In the genomic region with DNA sequence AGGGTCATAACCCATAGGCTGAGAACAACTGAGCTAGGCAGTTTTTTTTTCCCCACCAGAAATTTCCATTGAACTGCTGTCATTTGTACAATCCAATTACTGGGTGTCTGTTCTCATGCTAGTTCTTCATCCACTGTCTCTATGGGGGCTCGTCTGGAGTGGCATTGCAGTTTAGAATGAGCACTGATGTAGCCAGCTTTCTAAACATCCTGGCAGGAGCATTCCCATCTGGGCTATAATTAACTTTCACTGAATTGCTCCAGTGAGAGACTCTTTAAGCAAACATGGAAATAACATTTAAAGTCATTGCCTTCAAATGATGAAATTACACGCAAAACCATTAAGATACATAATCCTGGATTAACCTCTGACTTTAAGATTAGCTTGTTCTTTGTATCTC, we compare ENCODE assay signal across 19 mouse cellular contexts.
DNase-seq lines count a peak whose midpoint lies in the region; ATAC-seq lines count a peak whose summit lies in the region.
"Had no signal": no experiment of that assay in that cellular context is flagged by ENCODE, and none has a peak within 500 bp of the region (broad histone marks: within the 10 kb centered on the region; RNA-seq: fewer than 3 reads in every experiment).

No protein-coding gene starts in this region.

- no peak overlapping the region for H3K4me3 ChIP-seq in hindbrain, embryonic 13.5 days
- no peak overlapping the region for H3K4me3 ChIP-seq in hindbrain, embryonic 12.5 days
- H3K4me3 ChIP-seq in forebrain, embryonic 13.5 days, result no peak overlapping the region
- no peak overlapping the region for H3K4me3 ChIP-seq in midbrain, embryonic 12.5 days
- H3K4me3 ChIP-seq in kidney, embryonic 15.5 days (replicated peaks), result no peak overlapping the region
- H3K4me3 ChIP-seq in kidney, embryonic 16.5 days (ENCODE audit: low read length), result no peak overlapping the region
- H3K4me3 ChIP-seq: heart, embryonic 10.5 days; left cerebral cortex, adult 2 months; liver, embryonic 12.5 days had no signal

- no peaks in the 10 kb centered on the region for H3K27me3 ChIP-seq in hindbrain, embryonic 13.5 days
- H3K27me3 ChIP-seq in hindbrain, embryonic 12.5 days, result no peaks in the 10 kb centered on the region
- H3K27me3 ChIP-seq in forebrain, embryonic 13.5 days, result no peaks in the 10 kb centered on the region
- no peaks in the 10 kb centered on the region for H3K27me3 ChIP-seq in midbrain, embryonic 12.5 days
- H3K27me3 ChIP-seq in kidney, embryonic 15.5 days, result no peaks in the 10 kb centered on the region
- no peaks in the 10 kb centered on the region for H3K27me3 ChIP-seq in kidney, embryonic 16.5 days (ENCODE audit: insufficient read depth, low read length)
- H3K27me3 ChIP-seq: liver, embryonic 12.5 days had no signal

- no peak overlapping the region for H3K4me2 ChIP-seq in hindbrain, embryonic 13.5 days
- H3K4me2 ChIP-seq in hindbrain, embryonic 12.5 days (replicated peaks), result no peak overlapping the region
- H3K4me2 ChIP-seq in forebrain, embryonic 13.5 days, result no peak overlapping the region
- H3K4me2 ChIP-seq in midbrain, embryonic 12.5 days (replicated peaks), result no peak overlapping the region
- no peak overlapping the region for H3K4me2 ChIP-seq in kidney, embryonic 15.5 days
- no peak overlapping the region for H3K4me2 ChIP-seq in kidney, embryonic 16.5 days (replicated peaks; ENCODE audit: low read depth, low read length)
- H3K4me2 ChIP-seq: liver, embryonic 12.5 days; lung, embryonic 14.5 days had no signal

- 40% methylated on average over 2 of the region's 2 CpGs for WGBS in hindbrain, embryonic 13.5 days
- 42% methylated on average over 2 of the region's 2 CpGs for WGBS in hindbrain, embryonic 12.5 days
- WGBS in forebrain, embryonic 13.5 days, result 14% methylated on average over 2 of the region's 2 CpGs
- WGBS in midbrain, embryonic 12.5 days, result 18% methylated on average over 2 of the region's 2 CpGs
- WGBS in kidney, embryonic 15.5 days, result 67% methylated on average over 2 of the region's 2 CpGs
- 72% methylated on average over 2 of the region's 2 CpGs for WGBS in kidney, embryonic 16.5 days

- 0 out of 2 replicates have a peak, but pooled peaks have one; percentile 54 for ATAC-seq in hindbrain, embryonic 13.5 days (ENCODE audit: low FRiP score)
- no peak for ATAC-seq in hindbrain, embryonic 12.5 days (ENCODE audit: low FRiP score)
- peak; percentile 78 for ATAC-seq in forebrain, embryonic 13.5 days
- peak; percentile 66 for ATAC-seq in midbrain, embryonic 12.5 days (ENCODE audit: low FRiP score, low read depth)
- ATAC-seq in kidney, embryonic 15.5 days (replicated peaks; ENCODE audit: low FRiP score), result no peak
- ATAC-seq in kidney, embryonic 16.5 days (ENCODE audit: low FRiP score, low TSS enrichment), result no peak
- ATAC-seq: liver, embryonic 12.5 days had no signal

- no peaks in the 10 kb centered on the region for H3K36me3 ChIP-seq in hindbrain, embryonic 13.5 days
- H3K36me3 ChIP-seq in hindbrain, embryonic 12.5 days, result no peaks in the 10 kb centered on the region
- no peaks in the 10 kb centered on the region for H3K36me3 ChIP-seq in forebrain, embryonic 13.5 days (ENCODE audit: poor library complexity, severe bottlenecking)
- no peaks in the 10 kb centered on the region for H3K36me3 ChIP-seq in midbrain, embryonic 12.5 days
- H3K36me3 ChIP-seq in kidney, embryonic 15.5 days, result no peaks in the 10 kb centered on the region
- H3K36me3 ChIP-seq in kidney, embryonic 16.5 days (ENCODE audit: insufficient read depth, low read length), result no peaks in the 10 kb centered on the region
- H3K36me3 ChIP-seq: heart, embryonic 10.5 days; liver, embryonic 12.5 days had no signal

- no peak overlapping the region for H3K9ac ChIP-seq in hindbrain, embryonic 13.5 days
- no peak overlapping the region for H3K9ac ChIP-seq in hindbrain, embryonic 12.5 days
- no peak overlapping the region for H3K9ac ChIP-seq in forebrain, embryonic 13.5 days
- no peak overlapping the region for H3K9ac ChIP-seq in midbrain, embryonic 12.5 days (replicated peaks)
- no peak overlapping the region for H3K9ac ChIP-seq in kidney, embryonic 15.5 days
- H3K9ac ChIP-seq in kidney, embryonic 16.5 days (replicated peaks; ENCODE audit: low read length), result no peak overlapping the region
- H3K9ac ChIP-seq: liver, embryonic 12.5 days; lung, embryonic 14.5 days had no signal

- no peak overlapping the region for H3K27ac ChIP-seq in hindbrain, embryonic 13.5 days
- H3K27ac ChIP-seq in hindbrain, embryonic 12.5 days, result no peak overlapping the region
- no peak overlapping the region for H3K27ac ChIP-seq in forebrain, embryonic 13.5 days
- H3K27ac ChIP-seq in midbrain, embryonic 12.5 days (replicated peaks), result no peak overlapping the region
- H3K27ac ChIP-seq in kidney, embryonic 15.5 days, result no peak overlapping the region
- H3K27ac ChIP-seq in kidney, embryonic 16.5 days (ENCODE audit: low read length), result no peak overlapping the region
- H3K27ac ChIP-seq: heart, embryonic 10.5 days; left cerebral cortex, adult 2 months; liver, embryonic 12.5 days; macrophage had no signal

- H3K4me1 ChIP-seq in hindbrain, embryonic 13.5 days (replicated peaks), result 0 out of 2 replicates have a peak, but pooled peaks cover 2% of the 10 kb centered on the region
- H3K4me1 ChIP-seq in hindbrain, embryonic 12.5 days, result no peaks in the 10 kb centered on the region
- peaks cover 6% of the 10 kb centered on the region; the same call in 1 of the 2 replicates for H3K4me1 ChIP-seq in forebrain, embryonic 13.5 days
- no peaks in the 10 kb centered on the region for H3K4me1 ChIP-seq in midbrain, embryonic 12.5 days
- no peaks in the 10 kb centered on the region for H3K4me1 ChIP-seq in kidney, embryonic 15.5 days
- no peaks in the 10 kb centered on the region for H3K4me1 ChIP-seq in kidney, embryonic 16.5 days (ENCODE audit: insufficient read depth, low read length)
- H3K4me1 ChIP-seq: heart, embryonic 10.5 days; liver, embryonic 12.5 days had no signal

- H3K9me3 ChIP-seq in hindbrain, embryonic 13.5 days, result no peaks in the 10 kb centered on the region
- no peaks in the 10 kb centered on the region for H3K9me3 ChIP-seq in hindbrain, embryonic 12.5 days (replicated peaks)
- no peaks in the 10 kb centered on the region for H3K9me3 ChIP-seq in forebrain, embryonic 13.5 days (replicated peaks)
- H3K9me3 ChIP-seq in midbrain, embryonic 12.5 days, result no peaks in the 10 kb centered on the region
- no peaks in the 10 kb centered on the region for H3K9me3 ChIP-seq in kidney, embryonic 15.5 days (replicated peaks)
- no peaks in the 10 kb centered on the region for H3K9me3 ChIP-seq in kidney, embryonic 16.5 days (ENCODE audit: low read length)
- H3K9me3 ChIP-seq: heart, embryonic 10.5 days; liver, embryonic 12.5 days had no signal

- DNase-seq in retina, postnatal 1 day, result peak; percentile 60
- DNase-seq: adrenal gland, postnatal 10 days; cerebellum, adult 8-10 months; gastrocnemius, postnatal 25 days; heart, postnatal 10 days; kidney, adult 8-10 months; lung, embryonic 14.5 days; spleen, adult 18-20 months; thymus, adult 18-20 months had no signal

Comparison
In these comparisons a context has a peak if more than half of its experiments do, and no peak if none do; other contexts are left out.
1. ATAC-seq: peak in hindbrain, embryonic 13.5 days (single experiment), forebrain, embryonic 13.5 days (single experiment) and midbrain, embryonic 12.5 days (single experiment); none in hindbrain, embryonic 12.5 days (single experiment), kidney, embryonic 15.5 days (single experiment) and kidney, embryonic 16.5 days (single experiment).